Mouse (Mus musculus) fat pad, adult 2 months (tissue): ENCODE results near the gene Vav1.

Experiments
- DNase-seq: peaks from one replicate; pipeline ENCODE4 v3.0.0-alpha.2; 2011; ENCODE audit warnings: low read depth, low spot score; ENCODE audit errors: extremely low read depth

Vav1 gene

DNA sequence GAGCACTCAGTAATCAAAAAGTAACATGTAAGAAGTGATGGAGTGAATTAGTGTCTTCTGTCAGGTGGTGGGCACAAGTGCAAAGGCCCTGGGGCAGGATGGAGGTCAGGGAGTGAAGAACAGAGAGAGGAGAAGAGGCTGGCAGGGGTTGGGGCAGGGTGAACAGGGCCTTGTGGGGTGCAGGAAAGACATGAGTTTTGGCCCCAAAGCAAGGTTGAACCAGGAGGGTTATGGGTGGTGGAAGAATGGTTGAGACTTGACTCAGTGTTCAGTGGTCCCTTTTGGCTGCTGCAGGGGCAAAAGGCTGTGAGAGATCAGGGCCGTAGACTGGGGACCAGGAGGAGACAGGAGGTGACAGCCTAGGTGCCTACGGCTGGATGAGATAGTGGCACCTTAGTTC, 363 bp upstream of the Vav1 start:
- no peak for DNase-seq

DNA sequence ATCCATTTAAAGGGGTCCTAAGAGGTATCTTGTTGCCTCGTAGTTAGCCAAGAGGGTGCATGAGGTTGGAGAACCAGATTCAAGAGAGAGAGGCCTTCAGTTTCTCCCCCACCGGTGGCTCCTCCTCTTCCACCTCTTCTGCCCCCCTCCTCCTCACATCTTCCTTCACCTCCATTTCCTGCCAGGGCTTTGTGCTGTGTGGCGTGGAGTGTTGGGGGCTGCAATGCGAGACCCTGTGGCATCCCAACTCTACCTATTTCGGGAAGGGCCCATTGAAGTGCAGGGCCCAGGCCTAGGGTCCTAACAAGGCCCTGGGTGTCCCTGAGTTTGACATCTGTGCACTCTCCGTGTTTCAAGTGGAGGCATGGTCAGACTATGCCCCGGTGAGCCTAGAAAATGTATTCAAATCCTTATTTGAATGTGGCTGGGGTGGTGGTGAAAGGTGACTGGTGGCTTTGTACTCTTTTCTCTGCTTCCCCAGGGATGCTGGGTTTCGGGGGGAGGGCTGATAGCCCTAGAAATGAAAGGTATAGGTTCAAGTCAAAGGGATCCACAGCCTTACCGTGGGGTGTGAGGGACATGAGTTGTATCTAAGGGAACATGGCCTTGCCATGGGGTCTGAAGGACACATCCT, 808 bp downstream of the Vav1 start:
- DNase-seq, result no peak

DNA sequence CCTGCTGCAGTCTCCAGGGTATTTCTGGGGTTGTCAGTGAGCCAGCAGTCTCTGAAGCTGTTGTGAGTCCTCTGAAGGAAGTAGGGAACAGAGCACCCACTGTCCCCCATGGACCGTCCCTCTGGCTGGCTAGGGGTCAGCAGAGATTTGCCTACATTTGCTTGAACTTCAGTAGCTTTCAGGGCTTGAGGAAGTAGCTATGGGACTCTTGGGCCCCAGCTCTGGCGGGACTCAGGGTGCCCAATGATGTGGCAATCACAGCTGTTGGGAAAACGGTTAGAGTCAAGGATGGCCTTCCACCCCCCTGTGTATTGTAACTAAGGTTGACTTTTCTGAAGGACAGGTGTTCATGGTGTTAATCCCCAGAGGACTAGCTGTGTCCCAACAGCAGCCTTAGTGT, 1.5 kb downstream of the Vav1 start:
- no peak for DNase-seq

DNA sequence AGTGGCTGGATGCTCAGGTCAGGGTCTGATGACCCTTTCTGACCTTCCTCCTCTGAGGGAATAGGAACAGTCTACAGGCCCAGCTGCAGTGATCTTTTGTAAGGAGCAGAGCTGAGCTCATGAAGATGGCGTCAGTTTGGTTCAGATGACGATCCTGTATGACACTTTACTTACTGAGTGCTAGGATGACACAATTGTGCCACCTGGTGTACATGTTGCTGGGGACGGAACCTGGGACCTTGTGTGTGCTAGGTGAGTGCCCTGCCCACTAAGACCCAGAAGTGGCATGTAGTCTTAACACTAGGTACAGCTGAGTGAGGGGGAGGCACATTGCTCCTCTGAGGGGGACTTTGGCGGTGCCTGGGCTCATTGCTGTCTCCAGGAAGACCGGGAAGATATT, 5.0 kb downstream of the Vav1 start:
- no peak for DNase-seq

DNA sequence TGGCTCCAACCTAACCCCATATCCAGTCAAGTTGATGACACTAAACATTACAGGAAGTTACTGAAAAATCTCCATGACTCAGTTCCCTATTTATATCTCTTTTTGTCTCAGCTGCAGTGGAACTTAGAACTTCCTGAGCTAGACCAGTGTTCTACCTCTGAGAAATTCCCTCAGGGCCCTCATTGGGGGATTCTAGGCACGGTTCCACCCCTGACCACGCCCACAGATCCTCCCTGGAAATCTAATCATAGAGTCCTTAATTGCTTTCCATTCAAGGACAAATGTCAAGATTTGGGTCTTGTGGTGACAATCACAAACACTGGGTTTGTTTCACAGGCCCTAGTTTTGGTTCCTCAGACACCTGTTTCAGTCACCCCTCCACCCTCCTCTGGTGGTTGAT, 6.2 kb downstream of the Vav1 start:
- no peak for DNase-seq

DNA sequence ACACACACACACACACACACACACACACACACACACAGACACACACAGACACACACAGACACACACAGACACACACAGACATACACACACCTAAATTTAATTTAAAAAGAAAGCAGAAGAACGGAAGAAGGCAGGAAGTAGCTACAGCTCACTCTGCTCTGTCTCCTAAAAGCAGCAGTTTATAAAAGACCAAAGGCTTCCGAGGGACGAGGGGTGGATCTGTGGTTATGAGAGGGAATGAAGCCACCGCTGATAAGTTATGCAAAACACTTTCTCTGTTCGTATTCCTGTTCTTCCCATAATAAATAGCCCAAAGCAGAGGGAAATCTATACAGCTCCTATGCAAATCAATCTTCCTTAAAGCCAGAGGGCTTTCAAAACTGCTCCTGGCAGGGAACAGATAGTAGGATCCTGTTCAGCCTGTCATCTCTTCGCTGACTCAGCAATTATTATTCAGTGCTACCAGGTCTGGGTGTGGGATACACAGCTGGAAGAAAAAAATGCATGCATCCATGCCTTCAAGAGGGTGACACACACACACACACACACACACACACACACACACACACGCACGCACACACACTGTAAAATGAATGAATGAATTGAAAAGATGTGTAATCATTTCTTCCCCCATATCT, 7.9 kb downstream of the Vav1 start:
- DNase-seq, result no peak

DNA sequence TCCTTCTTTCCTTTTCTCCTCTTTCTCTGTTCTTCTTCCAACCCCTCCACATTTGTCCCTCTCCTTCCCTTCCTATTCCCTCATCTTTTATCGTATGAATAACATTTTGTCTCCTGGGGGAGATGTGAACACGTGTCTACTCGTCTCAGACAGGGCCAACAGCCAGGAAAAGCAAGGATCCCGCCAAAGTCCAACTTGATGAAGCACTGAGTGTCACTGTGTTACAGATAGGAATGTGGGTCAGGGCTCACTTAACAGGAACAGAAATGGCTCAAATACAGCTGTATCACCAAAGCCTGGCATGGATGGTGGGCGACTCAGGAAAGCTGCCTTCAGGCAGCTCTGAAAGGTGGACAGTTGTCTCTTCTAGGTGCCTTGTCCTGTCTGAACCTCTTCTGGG, 10.4 kb downstream of the Vav1 start:
- DNase-seq, result no peak

DNA sequence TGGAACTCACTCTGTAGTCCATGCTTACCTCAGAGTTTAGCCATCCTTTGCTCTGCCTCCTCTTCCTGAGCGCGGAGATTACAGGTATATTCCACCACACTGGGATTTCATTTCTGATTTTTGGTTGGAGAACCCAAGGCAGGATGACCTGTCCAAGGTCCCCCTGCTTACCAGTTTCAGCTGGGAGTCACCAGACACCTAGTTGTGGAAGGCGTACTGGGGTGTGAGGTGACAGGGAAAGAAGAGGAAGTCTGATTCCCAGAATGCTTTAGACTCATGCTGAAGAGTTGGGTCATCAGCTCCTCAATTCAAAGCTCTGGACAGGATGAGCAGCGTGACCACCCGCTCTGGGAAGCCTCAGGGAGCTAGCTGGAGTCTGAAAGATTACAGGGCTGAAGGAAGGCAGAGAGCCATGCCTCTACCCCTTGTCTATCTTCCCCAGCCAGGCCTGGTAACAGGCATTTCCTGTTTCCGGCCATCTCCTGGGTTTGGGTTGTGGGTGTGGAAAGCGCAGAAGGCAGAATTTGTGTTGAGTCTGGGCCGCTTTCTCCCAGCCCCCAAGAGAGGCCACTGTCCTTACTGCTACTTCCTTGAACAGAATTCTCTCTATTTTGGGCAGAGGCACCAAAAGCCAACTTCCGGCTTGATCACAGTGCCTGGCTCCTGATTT, 11.2 kb downstream of the Vav1 start:
- DNase-seq, result no peak

DNA sequence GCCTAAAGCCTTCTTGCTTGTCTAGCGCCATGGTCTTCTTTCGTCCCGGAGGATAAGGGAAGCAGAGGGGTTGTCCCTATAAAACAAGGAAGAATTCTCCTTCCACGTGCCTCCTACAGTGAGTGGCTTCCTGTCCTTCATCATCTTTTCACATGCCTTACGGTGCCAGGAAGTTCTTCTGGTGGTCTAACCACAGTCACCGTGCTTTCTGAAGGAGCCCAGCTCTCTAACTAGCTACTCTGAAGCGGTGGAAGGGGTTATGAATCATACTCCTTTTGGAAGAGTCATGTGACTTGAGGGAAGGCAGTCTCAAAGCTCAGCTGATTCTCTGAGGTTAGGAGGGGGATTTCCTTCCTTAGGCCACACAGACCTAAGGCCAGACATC, 11.8 kb downstream of the Vav1 start:
- no peak for DNase-seq

DNA sequence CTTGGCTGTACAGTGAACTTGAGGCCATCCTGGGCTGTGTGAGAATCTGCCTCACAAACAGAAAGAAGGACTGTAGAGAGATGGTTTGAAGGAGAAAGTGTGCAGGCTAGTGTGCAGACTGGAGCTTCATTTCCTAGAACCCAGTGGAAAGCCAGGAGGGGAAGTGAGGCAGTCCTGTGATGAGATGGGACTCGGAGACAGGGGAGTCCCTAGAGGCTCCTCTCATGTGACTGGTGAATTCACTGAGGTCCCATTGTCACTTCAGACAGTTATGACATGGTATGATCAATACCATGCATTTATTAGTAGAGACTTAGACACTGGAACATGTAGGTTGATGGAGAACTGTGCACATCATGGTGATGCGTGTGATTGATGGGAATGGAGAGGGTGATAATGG, 13.4 kb downstream of the Vav1 start:
- DNase-seq, result no peak

DNA sequence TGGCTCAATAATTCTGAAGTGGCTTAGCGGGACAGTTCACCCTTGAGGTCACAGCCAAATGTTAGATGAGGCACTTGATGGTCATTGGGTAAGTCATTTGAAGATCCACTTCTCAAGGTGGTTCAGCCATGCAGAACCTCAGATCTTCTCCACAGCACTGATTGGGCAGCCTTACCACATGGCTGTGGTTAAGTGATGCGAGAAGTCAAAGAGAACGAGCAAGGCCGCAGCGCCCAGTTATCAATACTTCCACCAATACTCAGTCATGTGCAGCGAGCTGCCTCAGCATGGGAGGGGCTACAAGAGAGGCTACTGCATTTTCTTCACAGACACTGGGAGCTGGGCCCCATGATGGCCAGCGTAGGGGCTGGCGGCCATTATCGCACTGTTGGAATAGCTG, 14.1 kb downstream of the Vav1 start:
- no peak for DNase-seq

DNA sequence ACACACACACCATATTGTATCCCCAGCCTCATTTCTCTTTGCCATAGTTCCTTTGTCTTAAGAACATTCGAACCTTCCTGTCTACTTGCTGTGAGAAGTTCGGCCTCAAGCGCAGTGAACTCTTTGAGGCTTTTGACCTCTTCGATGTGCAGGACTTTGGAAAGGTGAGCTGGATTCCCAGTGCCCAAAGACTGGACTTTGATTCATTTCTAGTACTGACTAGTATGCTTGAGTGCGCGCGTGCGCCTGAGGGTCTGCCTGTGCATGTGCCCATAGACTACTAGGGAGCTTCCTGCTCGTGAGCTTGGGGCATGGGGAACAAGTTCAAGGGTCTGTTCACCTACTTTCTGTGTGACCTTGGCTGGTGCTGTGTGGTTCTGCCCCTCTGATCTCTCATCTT, 17.0 kb downstream of the Vav1 start:
- no peak for DNase-seq

DNA sequence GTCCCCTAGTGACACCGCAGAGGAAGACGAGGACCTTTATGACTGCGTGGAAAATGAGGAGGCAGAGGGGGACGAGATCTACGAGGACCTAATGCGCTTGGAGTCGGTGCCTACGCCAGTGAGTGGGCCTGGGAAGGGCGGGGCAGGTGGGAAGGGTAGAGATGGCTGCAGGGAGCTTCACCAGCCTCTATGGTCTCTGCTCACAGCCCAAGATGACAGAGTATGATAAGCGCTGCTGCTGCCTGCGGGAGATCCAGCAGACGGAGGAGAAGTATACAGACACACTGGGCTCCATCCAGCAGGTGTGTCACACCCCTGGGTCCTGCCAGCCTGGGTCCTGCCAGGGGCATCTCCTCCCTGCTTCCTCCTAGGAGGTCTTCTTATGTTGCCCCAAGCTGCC, 18.1 kb downstream of the Vav1 start:
- DNase-seq, result no peak

DNA sequence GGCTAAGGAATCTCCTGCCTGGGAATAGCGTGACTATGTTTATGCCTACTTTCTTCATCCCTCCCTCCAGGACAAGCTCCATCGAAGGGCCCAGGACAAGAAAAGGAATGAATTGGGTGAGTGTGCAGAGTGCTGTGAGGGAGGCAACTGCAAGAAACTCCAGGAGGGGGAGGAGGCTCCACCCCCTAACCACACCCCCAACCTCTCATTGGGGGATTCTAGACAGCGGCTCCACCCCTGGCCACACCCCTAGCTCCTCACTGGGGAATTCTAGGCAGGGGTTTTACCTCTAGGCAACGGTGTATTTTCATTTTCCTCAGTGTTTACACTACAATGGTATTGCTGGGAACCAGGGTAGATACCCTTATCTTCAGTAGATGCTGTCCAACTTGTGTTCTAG, 26.7 kb downstream of the Vav1 start:
- DNase-seq, result no peak

DNA sequence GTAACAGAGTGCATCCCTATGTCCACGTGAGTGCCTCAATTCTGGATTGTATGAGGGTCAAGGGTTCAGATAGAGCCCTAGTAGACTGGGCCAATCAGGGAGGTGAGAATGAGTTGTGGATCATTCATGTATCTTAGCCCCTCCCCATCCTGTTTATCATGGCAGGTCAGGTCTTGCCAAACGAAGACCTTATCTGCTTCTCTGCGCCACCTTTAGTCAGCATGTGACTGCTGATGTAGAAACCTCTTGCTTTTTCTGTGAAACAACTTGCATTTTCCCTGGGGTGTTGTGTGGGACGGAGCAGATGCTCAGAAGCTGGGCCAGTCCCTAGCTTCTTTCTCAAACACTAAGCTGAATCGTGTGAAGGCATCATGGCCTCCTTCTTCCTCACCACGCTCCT, 28.2 kb downstream of the Vav1 start:
- DNase-seq, result no peak

DNA sequence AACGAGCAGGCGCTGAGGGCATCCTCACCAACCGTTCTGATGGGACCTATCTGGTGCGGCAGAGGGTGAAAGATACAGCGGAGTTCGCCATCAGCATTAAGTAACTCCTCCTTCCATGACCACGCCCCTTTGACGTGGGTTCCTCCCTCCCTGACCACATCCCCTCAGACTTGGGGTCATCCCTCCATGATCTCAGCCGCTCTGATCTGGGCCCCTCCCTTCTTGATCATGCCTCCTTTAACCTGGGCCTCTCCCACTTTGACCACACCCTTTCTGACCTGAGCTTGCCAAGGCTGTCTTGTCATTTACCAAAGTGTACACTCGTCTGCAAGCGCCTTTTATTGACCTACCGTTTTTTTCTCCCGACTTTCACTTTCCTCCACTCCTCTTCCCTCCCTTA, 32.9 kb downstream of the Vav1 start:
- no peak for DNase-seq

DNA sequence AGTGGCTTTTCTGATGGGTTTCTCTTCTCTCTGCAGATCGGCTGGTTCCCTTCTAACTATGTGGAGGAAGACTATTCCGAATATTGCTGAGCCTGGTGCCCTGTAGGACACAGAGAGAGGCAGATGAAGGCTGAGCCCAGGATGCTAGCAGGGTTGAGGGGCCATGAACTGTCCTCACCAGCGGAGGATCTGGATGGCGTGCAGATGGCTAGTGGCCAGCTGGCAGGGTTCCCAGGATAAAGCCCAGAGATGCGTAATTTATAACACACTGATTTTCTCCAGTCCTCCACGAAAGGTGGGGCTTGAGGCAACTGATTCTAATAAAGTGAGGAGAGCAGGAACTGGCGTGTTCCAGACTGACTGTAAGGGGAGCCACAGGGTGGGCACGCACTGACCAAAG, 48.7 kb downstream of the Vav1 start:
- DNase-seq, result no peak

DNA sequence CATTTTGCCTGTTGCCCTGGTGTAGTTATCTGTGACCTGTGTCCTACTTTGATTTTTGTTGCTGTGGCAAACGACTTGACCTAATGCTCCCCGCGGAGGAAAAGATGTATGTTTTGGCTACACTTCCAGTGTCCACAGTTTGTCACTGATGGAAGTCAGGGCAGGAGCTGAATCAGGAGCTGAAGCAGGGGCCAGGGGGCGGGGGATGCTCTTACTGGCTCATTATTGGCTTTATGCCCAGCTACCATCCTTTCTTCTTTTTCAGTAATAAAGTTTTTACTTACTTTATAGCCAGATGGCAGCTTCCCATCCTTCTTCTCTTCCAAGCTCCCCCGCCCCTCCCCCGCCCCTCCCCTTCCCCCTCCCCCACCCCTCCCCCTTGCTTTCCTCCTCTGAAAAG, 50.0 kb downstream of the Vav1 start:
- DNase-seq, result no peak

DNA sequence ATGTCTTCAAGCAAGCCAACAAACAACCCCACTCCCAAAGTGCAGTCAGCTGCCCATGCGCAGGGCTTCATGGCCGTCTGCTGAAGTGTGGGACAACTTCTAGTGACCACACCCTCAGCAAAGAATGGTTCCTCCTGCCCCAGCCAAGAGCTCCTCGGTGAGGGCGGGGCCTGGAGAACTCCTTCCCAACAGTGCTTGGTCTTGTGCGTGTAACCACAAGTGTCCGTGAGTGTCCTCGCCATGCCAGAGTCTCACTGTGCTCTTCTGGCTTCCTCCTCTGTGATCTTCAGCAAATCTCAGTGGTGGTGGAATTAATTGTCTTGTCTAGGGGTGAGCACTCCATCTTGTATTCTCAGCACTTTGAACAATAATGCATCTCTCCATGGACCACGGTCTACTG, 52.1 kb downstream of the Vav1 start:
- no peak for DNase-seq

DNA sequence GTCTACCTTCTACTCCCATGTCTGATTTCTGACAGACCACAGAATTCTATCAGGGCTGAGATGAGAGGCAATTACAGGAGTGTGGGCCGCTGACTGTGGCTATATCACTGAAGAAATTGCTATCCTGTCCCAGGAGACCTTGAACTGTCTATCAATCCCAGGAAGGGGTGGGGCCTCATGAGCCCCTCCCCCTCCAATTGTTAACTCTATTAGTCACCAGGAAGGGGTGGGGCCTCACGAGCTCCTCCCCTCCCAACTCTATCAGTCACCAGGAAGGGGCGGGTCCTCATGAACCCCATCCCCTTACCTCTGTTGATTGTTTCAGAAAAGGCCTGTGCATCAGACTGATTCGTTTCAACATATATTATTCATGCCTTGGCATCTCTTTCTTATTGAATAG, 53.3 kb downstream of the Vav1 start:
- DNase-seq, result no peak

DNA sequence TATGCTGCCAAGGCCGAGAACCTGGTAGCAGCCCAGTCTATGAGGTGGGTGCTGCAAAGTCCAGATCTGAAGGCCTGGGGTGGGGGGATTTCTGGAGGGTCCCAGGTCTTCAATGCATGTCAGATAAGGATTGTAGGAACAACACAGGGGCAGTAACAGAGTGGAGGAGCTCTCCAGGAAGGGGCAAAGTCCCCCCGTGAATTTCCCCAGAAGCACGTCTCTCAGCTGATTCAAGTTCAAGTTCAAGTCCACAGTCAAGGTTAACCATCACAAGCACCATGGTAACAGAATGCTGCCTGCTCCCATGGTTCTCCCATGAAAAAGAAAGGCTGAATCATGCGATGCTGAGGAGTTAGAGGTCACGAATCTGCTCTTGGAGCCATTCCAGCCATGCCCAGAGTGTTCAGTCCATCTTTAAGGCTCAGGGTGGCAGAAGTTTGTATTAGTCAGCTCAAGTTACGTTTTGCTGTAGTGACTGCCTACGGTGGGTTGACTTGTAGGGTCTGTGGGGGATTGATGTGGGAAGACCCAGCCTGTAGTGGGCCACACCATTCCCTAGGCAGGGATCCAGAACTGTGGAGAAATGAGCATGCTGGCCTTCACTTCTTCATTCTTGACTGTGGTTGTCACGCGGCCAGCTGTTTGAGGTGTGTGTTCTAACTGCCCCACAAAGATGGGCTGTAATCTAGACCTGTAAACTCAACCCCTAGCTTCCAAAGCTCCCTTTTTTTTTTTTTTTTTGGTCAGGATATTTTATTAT, 55.3 kb downstream of the Vav1 start:
- DNase-seq, result no peak

DNA sequence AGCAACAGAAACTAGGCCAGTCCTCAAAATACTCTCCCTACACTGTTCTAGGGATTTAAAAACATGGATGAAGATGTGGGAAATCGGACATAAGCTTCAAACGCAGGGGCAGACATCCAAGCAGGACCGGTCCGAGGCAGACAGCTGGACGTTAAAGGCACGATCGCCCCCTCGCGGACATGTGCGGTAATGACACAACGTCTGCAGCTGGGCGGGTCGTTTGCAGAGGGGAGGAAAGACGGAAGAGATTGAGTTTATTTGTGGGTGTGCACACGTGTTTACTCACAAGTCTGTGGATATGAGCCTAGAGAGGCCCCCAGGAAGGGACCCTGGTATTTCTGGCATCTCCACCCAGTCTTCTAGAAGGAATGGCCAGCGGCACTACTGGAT, 55.9 kb downstream of the Vav1 start:
- DNase-seq, result no peak
